Mouse (Mus musculus) CH12.LX (cell line): Measurements from ENCODE around the gene Ptch2. TPM values are rescaled to one million over a fixed set of nuclear protein-coding genes. Genes with fewer than 3 reads are reported as not detected.
A peak's percentile ranks its signal among the peaks of the same experiment; 100 is the strongest.

Experiments used
- DNase-seq: peaks from one replicate; pipeline ENCODE4 v3.0.0-alpha.2; 2013; ENCODE audit errors: extremely low read depth
- H3K27ac ChIP-seq: 2 replicates; pipeline ENCODE4 v1.5.1; 2012; ENCODE audit warnings: low read depth, mild to moderate bottlenecking, control low read depth, moderate library complexity; ENCODE audit not compliant: insufficient read depth
- H3K27me3 ChIP-seq: replicated peaks from 2 replicates; pipeline ENCODE3; 2012; ENCODE audit warnings: inconsistent platforms
- H3K36me3 ChIP-seq, 2 experiments: replicated peaks in 1 of 2; 2 replicates each; pipeline versions ENCODE3 to v1.6.1; 2012; ENCODE audit warnings: inconsistent platforms in 1 of 2, low read length in 1 of 2, mild to moderate bottlenecking in 1 of 2, mixed read lengths in 1 of 2, moderate library complexity in 1 of 2; ENCODE audit not compliant: control insufficient read depth in 1 of 2, insufficient read depth in 1 of 2
- H3K4me1 ChIP-seq, 2 experiments: 2 replicates each; pipeline ENCODE4 v1.6.1; 2012; ENCODE audit warnings: inconsistent platforms in 1 of 2, moderate library complexity in 1 of 2; ENCODE audit not compliant: insufficient read depth in 2 of 2, control insufficient read depth in 1 of 2
- H3K4me2 ChIP-seq: 2 replicates; pipeline ENCODE4 v1.6.1; 2012; ENCODE audit warnings: low read depth, mild to moderate bottlenecking, control low read depth; ENCODE audit not compliant: poor library complexity, insufficient read depth, severe bottlenecking
- H3K4me3 ChIP-seq, 3 experiments: fragments of 150-350 bp in 1 of 3; sonication (generic) in 1 of 3; replicated peaks in 1 of 3; 2 replicates each; pipeline versions ENCODE3 to v1.5.1; 2011 to 2012; ENCODE audit warnings: low read depth in 2 of 3, low read length in 2 of 3, mild to moderate bottlenecking in 2 of 3, moderate library complexity in 2 of 3, control low read depth in 1 of 3, improper control_type of control experiment in 1 of 3, inconsistent platforms in 1 of 3, mixed read lengths in 1 of 3; ENCODE audit not compliant: poor library complexity in 1 of 3
- H3K79me2 ChIP-seq: replicated peaks from 2 replicates; pipeline ENCODE4 v1.6.1; 2012; ENCODE audit warnings: mild to moderate bottlenecking, moderate library complexity; ENCODE audit not compliant: control insufficient read depth, poor library complexity, insufficient read depth, severe bottlenecking; ENCODE audit errors: extremely low read depth
- H3K9ac ChIP-seq: 2 replicates; pipeline ENCODE4 v1.6.1; 2012; ENCODE audit warnings: low read depth, mild to moderate bottlenecking, control low read depth, moderate library complexity; ENCODE audit not compliant: insufficient read depth
- H3K9me3 ChIP-seq: replicated peaks from 2 replicates; pipeline ENCODE3; 2012; ENCODE audit warnings: low read length, inconsistent platforms, mixed read lengths
- BHLHE40 ChIP-seq: IDR thresholded peaks from 2 replicates; pipeline ENCODE4 v1.6.1; 2011; ENCODE audit warnings: mild to moderate bottlenecking, low read depth, low read length, improper control_type of control experiment
- CHD1 ChIP-seq: IDR thresholded peaks from 2 replicates; pipeline ENCODE4 v1.6.1; 2012; ENCODE audit warnings: low read depth, low read length, improper control_type of control experiment, inconsistent platforms
- E2F4 ChIP-seq: IDR thresholded peaks from 2 replicates; pipeline ENCODE4 v1.6.1; 2011; ENCODE audit warnings: low read depth, low read length, improper control_type of control experiment; ENCODE audit not compliant: insufficient replicate concordance
- ELF1 ChIP-seq: IDR thresholded peaks from 2 replicates; pipeline ENCODE4 v1.6.1; 2014; ENCODE audit warnings: low read depth, mild to moderate bottlenecking, inconsistent platforms, low read length, improper control_type of control experiment
- EP300 ChIP-seq: IDR thresholded peaks from 2 replicates; pipeline ENCODE4 v1.6.1; 2011; ENCODE audit warnings: low read length, improper control_type of control experiment
- ETS1 ChIP-seq: conservative IDR thresholded peaks from 2 replicates; pipeline ENCODE4 v1.6.1; 2012; ENCODE audit warnings: low read depth, mild to moderate bottlenecking, inconsistent platforms, low read length, improper control_type of control experiment, moderate library complexity
- GABPA ChIP-seq: IDR thresholded peaks from 2 replicates; pipeline ENCODE4 v1.6.1; 2012; ENCODE audit warnings: low read depth, low read length, improper control_type of control experiment, inconsistent platforms; ENCODE audit not compliant: insufficient replicate concordance
- HCFC1 ChIP-seq: IDR thresholded peaks from 2 replicates; pipeline ENCODE4 v1.6.1; 2012; ENCODE audit warnings: low read depth, mild to moderate bottlenecking, inconsistent platforms, low read length, improper control_type of control experiment
- IRF4 ChIP-seq: IDR thresholded peaks from 2 replicates; pipeline ENCODE4 v1.6.1; 2014; ENCODE audit warnings: low read depth, mild to moderate bottlenecking, inconsistent platforms, low read length, improper control_type of control experiment
- JUN ChIP-seq: IDR thresholded peaks from 2 replicates; pipeline ENCODE4 v1.6.1; 2011; ENCODE audit warnings: low read depth, mild to moderate bottlenecking, low read length, improper control_type of control experiment, moderate library complexity; ENCODE audit not compliant: insufficient read depth
- JUND ChIP-seq: conservative IDR thresholded peaks from 2 replicates; pipeline ENCODE4 v1.6.1; 2011; ENCODE audit warnings: low read depth, low read length, improper control_type of control experiment
- KAT2A ChIP-seq: IDR thresholded peaks from 2 replicates; pipeline ENCODE4 v1.6.1; 2012; ENCODE audit warnings: low read length, improper control_type of control experiment, inconsistent platforms; ENCODE audit not compliant: insufficient replicate concordance
- MAFK ChIP-seq: IDR thresholded peaks from 2 replicates; pipeline ENCODE4 v1.6.1; 2011; ENCODE audit warnings: low read length, improper control_type of control experiment; ENCODE audit not compliant: insufficient replicate concordance
- MAZ ChIP-seq: IDR thresholded peaks from 2 replicates; pipeline ENCODE4 v1.6.1; 2012; ENCODE audit warnings: low read depth, mild to moderate bottlenecking, inconsistent platforms, low read length, improper control_type of control experiment, moderate library complexity
- MXI1 ChIP-seq: IDR thresholded peaks from 2 replicates; pipeline ENCODE4 v1.6.1; 2011; ENCODE audit warnings: mild to moderate bottlenecking, low read depth, low read length, improper control_type of control experiment
- MYC ChIP-seq: IDR thresholded peaks from 2 replicates; pipeline ENCODE4 v1.6.1; 2011; ENCODE audit warnings: low read depth, mild to moderate bottlenecking, improper control_type of control experiment, low read length
- NELFE ChIP-seq: IDR thresholded peaks from 2 replicates; pipeline ENCODE4 v1.6.1; 2011; ENCODE audit warnings: low read depth, low read length, improper control_type of control experiment
- NRF1 ChIP-seq: IDR thresholded peaks from 2 replicates; pipeline ENCODE4 v1.6.1; 2014; ENCODE audit warnings: low read depth, mild to moderate bottlenecking, inconsistent platforms, low read length, improper control_type of control experiment, moderate library complexity
- POLR2A ChIP-seq: IDR thresholded peaks from 2 replicates; pipeline ENCODE4 v1.6.1; 2011; ENCODE audit warnings: low read depth, mild to moderate bottlenecking, improper control_type of control experiment, low read length
- RCOR1 ChIP-seq: conservative IDR thresholded peaks from 2 replicates; pipeline ENCODE4 v1.6.1; 2012; ENCODE audit warnings: low read depth, mild to moderate bottlenecking, inconsistent platforms, low read length, improper control_type of control experiment
- SIN3A ChIP-seq: IDR thresholded peaks from 2 replicates; pipeline ENCODE4 v1.6.1; 2012; ENCODE audit warnings: low read length, improper control_type of control experiment, inconsistent platforms
- TBP ChIP-seq: conservative IDR thresholded peaks from 2 replicates; pipeline ENCODE4 v1.6.1; 2011; ENCODE audit warnings: low read depth, low read length, improper control_type of control experiment
- TCF12 ChIP-seq: IDR thresholded peaks from 2 replicates; pipeline ENCODE4 v1.6.1; 2014; ENCODE audit warnings: low read depth, mild to moderate bottlenecking, inconsistent platforms, low read length, improper control_type of control experiment
- UBTF ChIP-seq: IDR thresholded peaks from 2 replicates; pipeline ENCODE4 v1.6.1; 2012; ENCODE audit warnings: low read depth, mild to moderate bottlenecking, inconsistent platforms, low read length, improper control_type of control experiment, moderate library complexity
- USF1 ChIP-seq: IDR thresholded peaks from 2 replicates; pipeline ENCODE4 v1.6.1; 2014; ENCODE audit warnings: low read depth, mild to moderate bottlenecking, inconsistent platforms, low read length, improper control_type of control experiment
- ZNF384 ChIP-seq: IDR thresholded peaks from 2 replicates; pipeline ENCODE4 v1.6.1; 2012; ENCODE audit warnings: low read depth, low read length, improper control_type of control experiment, inconsistent platforms
- dilution Hi-C: fragments of 300-500 bp; cut with MboI; formaldehyde crosslinking; loops from 2 replicates; pipeline ENCODE4 v1.14.3; 2020; ENCODE audit warnings: low sequenced_read_pairs; ENCODE audit not compliant: extremely low pct_unique_long_range_greater_than_20kb, extremely low pct_ligation_motif_present
- in situ Hi-C: fragments of 300-500 bp; cut with MboI; formaldehyde crosslinking; loops from 3 replicates; pipeline ENCODE4 v1.14.3; 2019; ENCODE audit warnings: low sequenced_read_pairs, low pct_ligation_motif_present, low pct_unique_long_range_greater_than_20kb, mixed read lengths
- polyA plus RNA-seq: library from polyadenylated mRNA; unstranded; fragments of >175 nt; gene quantifications from 2 replicates; pipeline ENCODE4 v1.2.1, GENCODE M21; 2012; ENCODE audit warnings: low read depth; ENCODE audit not compliant: insufficient read length
- total RNA-seq, 2 experiments: library from RNA; depleted of rRNA; stranded (reverse); fragments of 300-350 nt in 1 of 2; fragments of >200 nt in 1 of 2; gene quantifications; 2 replicates each; pipeline ENCODE4 v1.2.3; 2012 to 2014

Gene Ptch2
- total and polyA plus RNA-seq, 3 experiments = 0.21 to 0.79 TPM; not detected in 1

DNA sequence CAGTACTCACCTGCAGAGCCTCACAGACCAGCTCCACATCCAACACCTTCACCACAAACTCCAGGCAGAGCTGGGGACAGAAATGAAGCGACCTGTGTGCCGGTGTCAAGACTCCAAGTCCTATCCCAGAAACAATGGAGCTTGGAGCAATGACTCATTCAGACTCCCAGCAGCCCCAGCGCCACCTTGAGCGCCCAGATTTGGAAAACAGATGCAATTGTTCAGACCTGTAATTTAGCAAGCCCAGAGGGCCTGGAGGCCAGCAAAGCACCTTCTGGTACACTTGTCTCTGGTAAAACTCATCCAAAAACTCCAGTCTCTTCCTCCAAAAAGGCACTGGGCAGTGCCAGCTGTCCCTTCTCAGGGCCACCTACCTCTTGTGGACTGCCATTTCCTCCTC, 26.3 kb downstream of the Ptch2 start:
- Histone ChIP-seq H3K27ac (peak overlapping the region; percentile 29; the same call in 1 of the 2 replicates), H3K4me2 (peak overlapping the region; percentile 37)
- TF ChIP-seq EP300 (no peak), HCFC1 (no peak), TCF12 (no peak), JUN (no peak), SIN3A (no peak), KAT2A (no peak), ZNF384 (no peak), CHD1 (no peak), MXI1 (no peak), MAFK (no peak), E2F4 (no peak), TBP (no peak), IRF4 (no peak), BHLHE40 (no peak), GABPA (no peak), RCOR1 (no peak), JUND (no peak), USF1 (no peak), UBTF (no peak)

DNA sequence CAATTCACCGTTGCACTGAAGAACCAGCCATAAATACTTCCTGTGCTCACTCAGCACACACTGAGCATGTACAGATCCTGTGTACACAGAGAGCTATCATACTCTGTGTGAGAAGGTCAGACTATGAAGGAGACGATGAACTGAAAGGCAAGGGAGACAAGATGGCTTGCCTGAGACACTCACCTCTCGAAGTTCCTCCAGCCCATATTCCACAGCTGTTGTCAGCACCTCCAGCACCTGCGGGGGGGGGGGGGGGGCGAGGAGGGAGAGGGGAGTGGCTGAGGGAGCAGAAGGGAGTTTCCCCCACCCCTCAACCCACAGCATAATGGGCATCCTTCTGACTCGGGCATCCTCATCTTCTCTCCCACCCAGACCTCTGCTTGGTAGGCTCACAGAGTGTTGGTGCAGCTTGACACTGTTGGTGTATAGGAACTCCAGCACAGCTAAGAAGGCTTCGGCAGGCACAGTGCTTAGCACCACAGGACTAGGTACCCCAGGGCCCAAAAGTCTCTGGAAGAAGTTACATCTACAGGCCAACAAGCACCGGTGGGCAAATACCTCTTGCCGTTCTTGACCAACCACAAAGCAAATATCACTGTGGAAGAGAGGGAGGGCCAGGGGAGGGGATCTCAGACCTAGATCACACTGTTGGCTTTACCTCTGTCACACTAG, 27.8 kb downstream of the Ptch2 start:
- Histone ChIP-seq H3K9me3 (no peaks in the 10 kb centered on the region), H3K9ac (peak overlapping the region; percentile 54), H3K36me3 (peaks cover 9 to 19% of the 10 kb centered on the region in 2 experiments), H3K4me3 (peak overlapping the region; percentile 39 to 49 (median 43)), H3K27me3 (no peaks in the 10 kb centered on the region), H3K27ac (peak overlapping the region; percentile 94), H3K4me2 (peak overlapping the region; percentile 64), H3K4me1 (peaks cover 18 to 75% of the 10 kb centered on the region in 2 experiments), H3K79me2 (peaks cover 8% of the 10 kb centered on the region; the same call in 1 of the 2 replicates)
- TF ChIP-seq CHD1 = no peak; the same call in 1 of the 2 replicates
- peak; percentile 75 for TF ChIP-seq TCF12
- no peak for TF ChIP-seq E2F4
- TF ChIP-seq IRF4 = 0 out of 2 replicates have a peak, but pooled peaks have one; percentile 8
- TF ChIP-seq ETS1 = peak; percentile 42
- peak; percentile 22; the same call in 1 of the 2 replicates for TF ChIP-seq MAFK
- peak; percentile 53; the same call in 1 of the 2 replicates for TF ChIP-seq NELFE
- peak; percentile 34; the same call in 1 of the 2 replicates for TF ChIP-seq NRF1
- peak; percentile 61; the same call in 1 of the 2 replicates for TF ChIP-seq SIN3A
- TF ChIP-seq KAT2A = no peak
- TF ChIP-seq BHLHE40 = 0 out of 2 replicates have a peak, but pooled peaks have one; percentile 26
- peak; percentile 48; the same call in 1 of the 2 replicates for TF ChIP-seq POLR2A
- TF ChIP-seq MAZ = peak; percentile 84; the same call in 1 of the 2 replicates
- TF ChIP-seq MYC = 0 out of 2 replicates have a peak, but pooled peaks have one; percentile 16
- peak; percentile 45 for TF ChIP-seq UBTF
- no peak for TF ChIP-seq ELF1
- in situ Hi-C loops (no loop called here), dilution Hi-C loops (no loop called here)
- peak; percentile 79 for DNase-seq

More for the DNA sequence above, 26.3 kb downstream of the Ptch2 start:
- Histone ChIP-seq H3K9ac (peak overlapping the region; percentile 54; the same call in 1 of the 2 replicates), H3K79me2 (peaks cover 8% of the 10 kb centered on the region; the same call in 1 of the 2 replicates), H3K4me1 (peaks cover 17 to 66% of the 10 kb centered on the region in 2 experiments), H3K36me3 (peaks cover 5 to 19% of the 10 kb centered on the region in 2 experiments), H3K4me3 (peak overlapping the region in 1 of 3 experiments; percentile 27), H3K27me3 (no peaks in the 10 kb centered on the region), H3K9me3 (no peaks in the 10 kb centered on the region)
- in situ Hi-C loops (no loop called here), dilution Hi-C loops (no loop called here)
- DNase-seq = no peak
